Mouse (Mus musculus) kidney, adult 2 months (tissue): ENCODE measurements around the gene Dcaf1. TPM values are rescaled to one million over a fixed set of nuclear protein-coding genes. Genes with fewer than 3 reads are reported as not detected.

Experiments
- DNase-seq: peaks from one replicate; pipeline ENCODE4 v3.0.0; 2021
- H3K27ac ChIP-seq: fragments of 200-500 bp; 2 replicates; pipeline ENCODE4 v1.5.1; 2012; ENCODE audit warnings: low read depth, low read length, control low read depth, inconsistent platforms; ENCODE audit not compliant: insufficient read depth
- H3K27me3 ChIP-seq: fragments of 200-500 bp; replicated peaks from 2 replicates; pipeline ENCODE4 v1.6.1; 2012; ENCODE audit warnings: mild to moderate bottlenecking, moderate library complexity, low read length, inconsistent platforms; ENCODE audit not compliant: control insufficient read depth, insufficient read depth
- H3K36me3 ChIP-seq: fragments of 200-500 bp; 2 replicates; pipeline ENCODE4 v1.6.1; 2012; ENCODE audit warnings: mild to moderate bottlenecking, moderate library complexity, low read length, inconsistent platforms; ENCODE audit not compliant: control insufficient read depth, insufficient read depth
- H3K4me1 ChIP-seq: fragments of 200-500 bp; 2 replicates; pipeline ENCODE4 v1.6.1; 2011; ENCODE audit warnings: low read length; ENCODE audit not compliant: control insufficient read depth, insufficient read depth
- H3K4me3 ChIP-seq: fragments of 200-500 bp; 2 replicates; pipeline ENCODE4 v1.5.1; 2011; ENCODE audit warnings: mild to moderate bottlenecking, low read depth, low read length, control low read depth; ENCODE audit not compliant: insufficient read depth
- CTCF ChIP-seq: fragments of 200-500 bp; conservative IDR thresholded peaks from 2 replicates; pipeline ENCODE4 v1.5.1; 2011; ENCODE audit warnings: low read depth, mild to moderate bottlenecking, control low read depth, low read length, moderate library complexity, mixed read lengths; ENCODE audit not compliant: insufficient read depth, insufficient read length
- POLR2A ChIP-seq: fragments of 200-500 bp; IDR thresholded peaks from one replicate; pipeline ENCODE4 v1.6.1; 2011; ENCODE audit warnings: low read depth, low read length, control low read depth
- WGBS: fragments of 180-500 bp; shearing (Covaris S2); methylation state at CpG from one replicate; pipeline ENCODE4 v1.1.7; 2018; 5-methylcytosine and 5-hydroxymethylcytosine counted together
- polyA plus RNA-seq: library from polyadenylated mRNA; depleted of rRNA; stranded (reverse); fragments of >200 nt; gene quantifications from 2 replicates; pipeline ENCODE4 v1.2.3, GENCODE M21; 2012; rRNA removed

Dcaf1 gene
- polyA plus RNA-seq, 1 experiment = 14.7 TPM

DNA sequence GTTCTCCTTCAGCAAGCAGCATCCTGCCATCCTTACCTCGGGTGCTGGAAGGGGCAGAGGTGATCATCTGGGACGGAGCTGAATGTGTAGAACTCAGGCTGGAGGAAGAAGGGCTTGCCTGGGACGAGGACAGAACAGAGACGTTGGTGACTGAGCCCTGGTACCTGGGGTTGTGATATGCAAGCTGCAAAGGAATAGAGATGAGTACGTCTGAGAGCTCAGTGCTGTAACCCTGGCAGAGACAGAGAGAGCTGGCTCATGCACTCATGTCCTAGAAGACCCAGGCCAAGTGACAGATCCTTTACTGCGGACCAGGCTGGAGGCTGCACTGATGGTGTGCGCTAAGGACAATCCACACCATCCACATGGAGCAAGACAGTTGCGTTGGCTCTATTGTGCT, 84.9 kb downstream of the Dcaf1 start:
- H3K4me3 ChIP-seq = no peak overlapping the region
- WGBS = 88% methylated on average over 8 of the region's 8 CpGs
- H3K4me1 ChIP-seq = no peaks in the 10 kb centered on the region
- no peak overlapping the region for H3K27ac ChIP-seq
- DNase-seq = no peak
- TF ChIP-seq CTCF = no peak
- no peak for TF ChIP-seq POLR2A
- H3K27me3 ChIP-seq = no peaks in the 10 kb centered on the region; the same call in 1 of the 2 replicates
- H3K36me3 ChIP-seq = no peaks in the 10 kb centered on the region

GRCm38 (mm10) chr9:106908174-106908573, 86.5 kb downstream of the Dcaf1 start:
- H3K27me3 ChIP-seq = no peaks in the 10 kb centered on the region; the same call in 1 of the 2 replicates
- H3K4me1 ChIP-seq = no peaks in the 10 kb centered on the region
- TF ChIP-seq CTCF = no peak
- no peak for TF ChIP-seq POLR2A
- H3K27ac ChIP-seq = no peak overlapping the region
- 91% methylated on average over 3 of the region's 3 CpGs for WGBS
- no peaks in the 10 kb centered on the region for H3K36me3 ChIP-seq
- DNase-seq = no peak
- H3K4me3 ChIP-seq = no peak overlapping the region

- no peak overlapping the region for H3K4me3 ChIP-seq
- 30% methylated on average over 5 of the region's 5 CpGs for WGBS
- no peaks in the 10 kb centered on the region for H3K36me3 ChIP-seq
- no peaks in the 10 kb centered on the region; the same call in 1 of the 2 replicates for H3K27me3 ChIP-seq
- no peak for DNase-seq
- no peak for TF ChIP-seq CTCF
- TF ChIP-seq POLR2A = no peak
- no peak overlapping the region for H3K27ac ChIP-seq
- H3K4me1 ChIP-seq = no peaks in the 10 kb centered on the region
These were observed 87.0 kb downstream of the Dcaf1 start for GRCm38 (mm10) chr9:106908715-106909114.

- H3K36me3 ChIP-seq = no peaks in the 10 kb centered on the region
- no peak overlapping the region for H3K27ac ChIP-seq
- no peaks in the 10 kb centered on the region for H3K27me3 ChIP-seq
- no peak overlapping the region for H3K4me3 ChIP-seq
- TF ChIP-seq POLR2A (no peak), CTCF (no peak)
- WGBS = 89% methylated on average over 1 of the region's 1 CpGs
- DNase-seq = no peak
- no peaks in the 10 kb centered on the region for H3K4me1 ChIP-seq
These were observed 90.0 kb downstream of the Dcaf1 start for GRCm38 (mm10) chr9:106911624-106912023.

DNA sequence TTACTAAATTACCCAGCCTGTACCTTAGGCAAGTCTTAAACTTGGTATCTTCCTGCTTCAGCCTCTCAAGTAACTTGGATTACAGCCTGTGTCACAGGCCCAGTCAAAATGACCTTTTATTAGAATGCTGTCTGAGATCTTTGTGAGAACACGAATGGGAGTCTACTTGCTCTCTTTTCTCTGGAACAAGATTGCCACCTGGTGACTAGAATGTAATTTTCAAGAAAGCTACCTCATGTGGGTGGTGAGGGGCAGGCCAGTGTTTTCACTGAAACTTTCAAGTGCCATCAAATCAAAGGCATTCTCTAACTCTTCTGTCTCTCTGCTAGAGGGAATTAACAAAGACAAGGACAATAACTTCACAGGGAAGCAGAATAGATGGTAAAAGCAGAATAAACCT, 92.1 kb downstream of the Dcaf1 start:
- TF ChIP-seq POLR2A = no peak
- no peak for TF ChIP-seq CTCF
- WGBS = 3% methylated on average over 1 of the region's 1 CpGs
- Histone ChIP-seq H3K27me3 (no peaks in the 10 kb centered on the region), H3K4me3 (no peak overlapping the region), H3K4me1 (no peaks in the 10 kb centered on the region), H3K36me3 (no peaks in the 10 kb centered on the region), H3K27ac (no peak overlapping the region)
- peak; percentile 38 for DNase-seq

DNA sequence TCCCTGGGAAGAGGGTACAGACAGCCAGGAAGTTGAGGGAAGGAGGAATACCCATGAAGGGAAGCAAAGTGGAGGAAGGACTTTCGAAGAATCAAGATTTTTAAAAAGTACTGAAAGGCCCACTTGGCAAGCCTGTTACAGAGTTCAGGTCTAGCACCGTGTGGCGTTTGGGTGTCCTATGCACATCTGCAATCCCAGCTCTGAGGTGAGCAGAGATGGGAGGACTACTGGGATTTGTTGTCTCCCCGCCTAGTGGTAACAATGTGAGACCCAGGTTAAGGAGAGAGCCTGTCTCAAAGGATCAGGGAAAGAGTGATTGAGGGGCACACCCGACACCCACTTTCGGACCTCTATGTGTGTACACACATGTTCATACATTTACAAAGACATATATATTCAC, 93.2 kb downstream of the Dcaf1 start:
- no peak overlapping the region for H3K27ac ChIP-seq
- TF ChIP-seq POLR2A = no peak
- no peak for DNase-seq
- H3K27me3 ChIP-seq = no peaks in the 10 kb centered on the region
- H3K4me1 ChIP-seq = no peaks in the 10 kb centered on the region
- WGBS = 87% methylated on average over 6 of the region's 6 CpGs
- H3K36me3 ChIP-seq = no peaks in the 10 kb centered on the region
- no peak overlapping the region for H3K4me3 ChIP-seq

Other genes with a start within 250 kb of the Dcaf1 start
- not detected in 2 replicates for gene Iqcf6, start 195.3 kb upstream of the Dcaf1 start, polyA plus RNA-seq
- not detected in 2 replicates for gene Grm2, start 165.8 kb upstream of the Dcaf1 start, polyA plus RNA-seq
- gene Tex264, start 135.9 kb upstream of the Dcaf1 start, polyA plus RNA-seq = 219 and 248 TPM in 2 replicates
- gene Rad54l2, start 32.7 kb upstream of the Dcaf1 start, polyA plus RNA-seq = 17.6 and 18.6 TPM in 2 replicates
- gene Rbm15b, start 65.6 kb downstream of the Dcaf1 start, polyA plus RNA-seq = 6.6 and 6.8 TPM in 2 replicates
- gene Manf, start 70.1 kb downstream of the Dcaf1 start, polyA plus RNA-seq = 12.6 and 25.5 TPM in 2 replicates